Mouse (Mus musculus): ENCODE results near the gene Gm7942. TPM values are rescaled to one million over a fixed set of nuclear protein-coding genes. Genes with fewer than 3 reads are reported as not detected.
"Not testable (repeated sequence)": the region's sequence is repeated elsewhere in the genome, so short reads cannot be mapped to it uniquely, and the experiment has no call there.

Gm7942 gene
- not detected in 2 replicates for polyA plus RNA-seq (2014; fragmentation: Nextera tagmentation; extraction: Ambion mirVana)

- not testable (repeated sequence) for H3K27me3 ChIP-seq (replicated peaks; ENCODE audit: control insufficient read depth, insufficient read depth, low read length); H3K36me3 ChIP-seq (ENCODE audit: control insufficient read depth, insufficient read depth, low read length); H3K4me3 ChIP-seq (ENCODE audit: low read depth, low read length); H3K9ac ChIP-seq (ENCODE audit: low read length); H3K4me2 ChIP-seq (ENCODE audit: low read length); H3K9me3 ChIP-seq (ENCODE audit: control insufficient read depth, low read length); H3K4me1 ChIP-seq (replicated peaks; ENCODE audit: control insufficient read depth, insufficient read depth, low read length); DNase-seq (ENCODE audit: low spot score); H3K27ac ChIP-seq (ENCODE audit: low read depth); ATAC-seq (replicated peaks; ENCODE audit: low FRiP score, low TSS enrichment, low read depth)
- no CpG with 5 or more reads among the region's 3 CpGs for WGBS
Measured at GRCm38 (mm10) chr5:95106638-95107037, at the start of gene Gm7942. Gene Gm7942 (plus strand): TSS chr5:95106938.

Other genes starting within 250 kb of the Gm7942 start
- not detected in 2 replicates for gene Gm3183, start 241.5 kb upstream of the Gm7942 start, polyA plus RNA-seq (2014; fragmentation: Nextera tagmentation; extraction: Ambion mirVana)
- gene Gm6367, start 118.3 kb upstream of the Gm7942 start, polyA plus RNA-seq (2014; fragmentation: Nextera tagmentation; extraction: Ambion mirVana): not detected in 2 replicates
- not detected in 2 replicates for gene Gm16513, start 75.7 kb downstream of the Gm7942 start, polyA plus RNA-seq (2014; fragmentation: Nextera tagmentation; extraction: Ambion mirVana)
- gene Gm10424, start 165.8 kb downstream of the Gm7942 start, polyA plus RNA-seq (2014; fragmentation: Nextera tagmentation; extraction: Ambion mirVana): not detected in 2 replicates
- not detected in 2 replicates for gene Gm3259, start 199.0 kb downstream of the Gm7942 start, polyA plus RNA-seq (2014; fragmentation: Nextera tagmentation; extraction: Ambion mirVana)

All from intestine, embryonic 14.5 days (tissue).